Mouse (Mus musculus) ES-Bruce4 (cell line): ENCODE measurements around the gene Gm6356.
"Not testable (repeated sequence)": the region's sequence is repeated elsewhere in the genome, so short reads cannot be mapped to it uniquely, and the experiment has no call there.

Source experiments
- CTCF ChIP-seq: IDR thresholded peaks from one replicate; pipeline ENCODE4 v1.8.1; 2011; ENCODE audit warnings: low read depth, low read length
- EP300 ChIP-seq: IDR thresholded peaks from 2 replicates; pipeline ENCODE4 v1.6.1; 2011; ENCODE audit warnings: low read depth, low read length; ENCODE audit not compliant: insufficient read depth
- POLR2A ChIP-seq: IDR thresholded peaks from one replicate; pipeline ENCODE4 v1.8.1; 2011; ENCODE audit warnings: low read length; ENCODE audit not compliant: insufficient read depth

DNA sequence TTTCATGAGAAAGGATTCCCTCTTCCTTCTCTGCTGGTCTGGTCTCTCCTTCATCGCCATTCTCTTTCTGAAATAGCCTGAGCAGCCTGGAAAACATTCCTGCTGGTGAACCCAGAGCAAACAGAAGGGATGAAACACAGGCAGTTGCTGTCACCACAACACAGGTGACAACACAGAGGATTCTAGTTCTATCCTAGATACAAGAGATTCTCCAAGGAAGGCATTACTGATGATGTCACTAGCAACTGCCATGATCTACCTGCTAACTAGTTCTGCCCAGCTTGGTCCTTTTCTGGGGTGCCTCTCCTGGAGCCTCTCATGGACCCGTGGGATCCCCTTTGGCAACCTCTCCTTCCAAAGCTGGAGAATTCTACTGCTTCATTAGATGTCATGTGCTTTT is at the start of gene Gm6356:
- TF ChIP-seq CTCF, EP300, POLR2A: not testable (repeated sequence)
